Mouse (Mus musculus) right cerebral cortex, postnatal 4 days (tissue): Measurements from ENCODE around the gene B230217C12Rik.
"Not testable (repeated sequence)": the region's sequence is repeated elsewhere in the genome, so short reads cannot be mapped to it uniquely, and the experiment has no call there.

Experiments
- DNase-seq: peaks from one replicate; pipeline ENCODE4 v3.0.0-alpha.2; 2022

Gene B230217C12Rik

DNA sequence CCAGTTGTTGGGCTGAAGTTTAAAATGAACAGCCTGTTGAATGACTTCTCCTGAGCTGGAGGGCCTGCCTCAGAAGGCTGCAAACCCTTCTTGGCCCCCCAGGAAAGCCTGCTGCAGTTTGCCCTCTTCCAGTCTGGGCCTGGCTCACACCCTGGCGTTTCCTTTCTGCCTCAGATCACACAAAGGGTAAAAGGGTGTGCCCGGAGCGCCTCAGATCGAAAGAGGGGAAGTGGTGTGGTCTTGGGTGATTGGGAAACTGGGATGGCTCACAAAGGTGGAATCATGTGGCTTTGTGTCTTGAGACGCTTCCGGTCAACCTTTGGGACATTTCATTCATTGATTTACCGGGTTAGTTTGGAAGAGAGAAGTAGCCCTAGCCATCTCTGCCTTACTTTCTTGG lies 14.2 kb upstream of the B230217C12Rik start:
- no peak for DNase-seq

- no peak for DNase-seq
Measured at GRCm38 (mm10) chr11:97827654-97828053, 12.9 kb upstream of the B230217C12Rik start.

- no peak for DNase-seq
Measured at GRCm38 (mm10) chr11:97829365-97829764, 11.2 kb upstream of the B230217C12Rik start.

DNA sequence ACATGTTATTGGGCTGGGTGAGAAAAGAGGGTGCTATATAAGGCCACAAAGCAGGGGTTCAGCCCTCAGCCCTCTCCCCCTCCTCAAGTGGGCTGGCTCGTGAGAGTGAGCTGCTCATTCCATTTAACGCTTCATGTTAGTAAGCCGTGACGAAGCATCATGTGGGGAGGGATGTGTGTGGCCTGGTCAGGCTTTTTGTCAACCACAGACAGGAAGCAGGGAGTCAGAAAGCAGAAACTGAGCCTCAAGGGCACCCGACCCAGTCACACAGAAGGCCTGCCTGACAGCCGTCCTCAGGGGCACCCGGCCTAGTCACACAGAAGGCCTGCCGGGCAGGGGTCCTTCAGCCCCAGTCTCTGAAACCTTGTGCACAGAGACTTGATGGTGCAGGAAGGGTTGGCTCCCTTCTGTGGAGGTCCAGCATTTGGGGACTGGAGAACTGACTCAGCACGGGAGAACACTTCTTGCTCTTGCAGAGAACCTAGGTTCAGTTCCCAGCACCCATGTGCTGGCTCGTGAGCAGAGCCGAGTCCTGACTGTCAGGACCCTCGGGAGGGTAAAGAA lies 10.6 kb upstream of the B230217C12Rik start:
- DNase-seq = no peak

DNA sequence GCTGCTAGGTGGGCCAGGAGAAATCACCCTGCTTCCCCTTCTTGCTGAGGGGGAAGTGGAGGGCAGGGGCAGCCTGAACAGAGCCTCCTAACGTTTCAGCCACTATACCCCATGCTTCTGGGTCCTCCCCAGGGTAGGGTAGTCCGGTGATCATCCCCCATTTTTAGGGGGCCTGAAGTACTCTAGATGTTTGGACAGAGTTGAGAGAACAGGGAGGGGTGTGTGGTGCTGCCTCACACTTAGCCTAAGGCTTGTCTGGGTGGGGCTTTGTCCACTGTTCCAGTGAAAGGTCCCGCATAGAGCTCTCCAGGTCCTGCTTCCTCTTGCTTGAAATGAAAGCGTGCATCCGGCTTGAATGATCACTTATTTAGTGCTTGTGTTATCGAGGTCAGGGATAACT lies 10.1 kb upstream of the B230217C12Rik start:
- no peak for DNase-seq

- no peak for DNase-seq
Measured at GRCm38 (mm10) chr11:97832001-97832400, 8.6 kb upstream of the B230217C12Rik start.

- no peak for DNase-seq
Measured at GRCm38 (mm10) chr11:97833352-97833751, 7.2 kb upstream of the B230217C12Rik start.

DNA sequence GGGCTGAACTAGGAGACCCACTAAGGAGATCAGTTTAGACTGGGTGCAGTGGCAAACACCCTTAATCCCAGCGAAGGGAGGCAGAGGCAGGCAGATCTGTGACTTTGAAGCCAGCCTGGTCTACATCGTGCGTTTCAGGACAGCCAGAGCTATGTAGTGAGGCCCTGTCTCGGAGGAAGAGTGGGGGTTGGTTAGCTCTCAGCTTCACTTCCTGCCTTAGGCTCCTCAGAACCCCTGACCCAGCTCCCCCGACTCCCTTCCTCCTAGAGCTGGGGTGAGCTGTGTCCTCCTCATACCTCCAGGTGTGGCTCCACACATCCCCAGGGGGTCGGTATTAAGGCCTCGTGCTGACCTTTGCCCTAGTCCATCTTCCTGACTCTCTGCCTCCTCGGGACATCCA lies 4.0 kb upstream of the B230217C12Rik start:
- no peak for DNase-seq

DNA sequence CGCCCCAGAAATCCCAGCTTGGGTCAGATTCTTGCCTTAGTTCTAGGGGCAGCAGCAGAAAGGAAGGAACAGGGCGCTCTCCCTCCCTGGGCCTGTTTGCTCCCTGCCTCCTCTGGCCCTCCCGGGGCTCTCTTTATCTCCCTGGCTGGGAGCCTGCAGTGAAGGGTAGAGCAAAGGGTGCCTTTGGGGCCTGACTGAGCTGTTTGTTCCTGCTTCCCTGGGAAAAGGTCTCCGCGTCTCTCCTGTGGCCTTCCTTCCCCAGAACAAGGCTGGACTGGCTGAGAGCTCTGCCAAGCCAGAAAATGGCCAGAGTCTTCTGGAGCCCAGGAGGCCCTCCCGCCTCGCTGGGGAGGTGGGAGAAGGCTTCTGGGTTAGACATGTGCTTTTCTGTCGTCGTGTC lies 3.5 kb upstream of the B230217C12Rik start:
- not testable (repeated sequence) for DNase-seq

DNA sequence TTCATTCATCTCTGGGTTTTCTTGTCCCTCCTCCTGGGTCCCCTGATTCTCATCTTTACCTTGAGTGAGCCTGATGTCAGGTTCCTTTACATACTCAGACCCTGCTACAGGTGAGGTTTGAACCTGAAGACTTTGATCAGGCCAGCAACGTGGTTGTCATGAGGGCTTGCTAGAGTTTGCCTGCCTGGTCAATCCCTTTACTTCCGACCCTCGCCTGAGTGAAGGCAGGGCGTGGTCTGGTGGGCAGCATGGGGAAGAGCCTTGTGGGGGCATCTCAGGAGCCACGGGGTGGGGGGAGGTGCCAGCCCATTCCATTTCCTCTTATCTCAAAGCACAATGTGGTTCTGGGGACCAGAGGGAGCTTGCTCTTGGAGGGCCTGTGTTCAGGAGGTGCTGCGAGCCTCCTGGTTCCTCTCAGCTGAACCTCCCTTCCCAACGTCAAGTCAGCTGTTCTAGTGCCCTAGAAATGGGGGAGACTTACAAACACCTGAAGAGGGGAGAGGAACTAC lies 2.9 kb upstream of the B230217C12Rik start:
- no peak for DNase-seq

DNA sequence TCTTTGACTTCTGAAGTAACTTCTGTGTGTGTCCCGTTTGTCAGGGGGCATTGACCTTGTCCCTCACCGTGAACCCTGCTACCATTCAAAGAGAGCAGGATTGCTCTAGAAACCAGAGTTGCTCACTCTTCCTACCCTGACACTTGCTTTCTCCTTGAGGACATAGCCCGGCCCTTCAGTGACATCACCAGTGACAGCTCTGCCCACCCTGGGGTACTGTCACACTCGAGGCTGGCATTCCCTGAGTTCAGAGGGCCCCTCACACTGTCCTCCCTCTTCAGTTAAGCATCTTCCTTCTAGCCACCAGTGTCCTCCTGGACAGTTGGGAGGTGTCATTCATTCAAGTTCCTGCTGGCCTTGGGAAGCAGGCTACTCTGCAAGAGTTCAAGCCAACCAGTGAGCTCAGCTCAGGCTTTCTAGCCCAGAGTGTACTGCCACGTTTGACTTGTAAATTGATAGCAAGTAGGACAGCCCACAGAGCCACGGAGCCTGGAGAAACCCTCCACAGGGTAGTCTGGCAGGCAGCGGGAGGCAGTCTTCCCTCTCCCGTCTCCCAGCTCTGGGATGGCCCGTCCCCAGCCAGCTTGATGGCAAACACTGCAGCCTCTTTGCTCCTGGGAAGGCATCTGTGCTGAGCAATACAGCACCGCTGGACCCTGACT lies 1.7 kb upstream of the B230217C12Rik start:
- no peak for DNase-seq

GRCm38 (mm10) chr11:97839441-97840134 lies 992 bp upstream of the B230217C12Rik start:
- DNase-seq = no peak

DNA sequence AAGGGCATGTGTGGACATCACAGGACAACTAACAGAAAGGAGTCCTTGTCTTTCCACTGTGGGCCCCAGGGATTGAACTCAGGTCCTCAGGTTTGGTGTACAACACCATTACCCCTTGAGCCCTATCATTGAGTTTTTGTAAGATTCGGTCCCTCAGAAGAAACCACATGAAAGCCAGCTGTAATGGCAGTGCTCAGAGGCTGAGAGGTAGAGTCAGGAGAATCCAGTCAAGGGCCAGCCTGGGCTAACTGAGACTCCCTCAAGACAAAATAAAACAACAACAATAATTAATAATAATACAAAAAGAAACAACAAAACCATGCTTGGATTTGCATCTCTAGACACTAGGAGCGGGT lies 467 bp upstream of the B230217C12Rik start:
- no peak for DNase-seq

- peak; percentile 76 for DNase-seq
Measured at GRCm38 (mm10) chr11:97840991-97841661, 546 bp downstream of the B230217C12Rik start.

- no peak for DNase-seq
Measured at GRCm38 (mm10) chr11:97842001-97842400, 1.4 kb downstream of the B230217C12Rik start.

DNA sequence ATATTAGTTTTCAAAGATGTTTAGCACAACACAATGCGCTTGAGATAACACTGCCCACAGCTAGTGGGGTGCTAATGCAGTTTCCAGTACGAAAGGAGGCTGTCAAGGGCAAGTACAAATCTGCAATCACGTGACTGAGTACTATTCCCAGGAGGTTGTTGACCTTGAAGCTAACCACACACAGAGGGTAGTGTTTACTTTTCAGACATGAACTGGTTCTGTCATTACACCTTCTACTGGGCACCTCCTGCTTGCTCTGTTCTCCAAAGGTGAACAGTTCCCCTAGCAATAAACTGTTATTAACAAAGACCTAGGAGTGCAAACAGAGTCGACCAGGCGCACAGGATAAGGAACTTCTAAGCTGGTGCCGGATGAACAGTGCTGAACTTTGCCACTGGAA lies 9.8 kb downstream of the B230217C12Rik start:
- no peak for DNase-seq

DNA sequence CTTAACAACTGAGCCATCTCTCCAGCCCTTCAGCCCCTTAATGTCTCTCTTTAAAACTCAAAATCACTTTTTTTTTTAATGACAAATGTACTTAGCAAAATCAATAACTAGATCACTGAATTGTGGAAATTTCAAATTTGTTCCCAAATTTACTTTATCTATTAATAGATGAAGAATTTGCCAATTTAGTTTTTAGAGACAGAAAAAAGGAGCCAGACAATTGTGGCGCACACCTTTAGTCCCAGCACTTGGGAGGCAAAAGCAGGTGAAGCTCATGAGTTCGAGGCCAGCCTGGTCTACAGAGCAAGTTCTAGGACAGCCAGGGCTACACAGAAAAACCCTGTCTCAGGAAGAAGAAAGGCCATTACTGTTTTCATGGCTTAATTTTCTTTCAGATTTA lies 11.0 kb downstream of the B230217C12Rik start:
- DNase-seq = no peak

DNA sequence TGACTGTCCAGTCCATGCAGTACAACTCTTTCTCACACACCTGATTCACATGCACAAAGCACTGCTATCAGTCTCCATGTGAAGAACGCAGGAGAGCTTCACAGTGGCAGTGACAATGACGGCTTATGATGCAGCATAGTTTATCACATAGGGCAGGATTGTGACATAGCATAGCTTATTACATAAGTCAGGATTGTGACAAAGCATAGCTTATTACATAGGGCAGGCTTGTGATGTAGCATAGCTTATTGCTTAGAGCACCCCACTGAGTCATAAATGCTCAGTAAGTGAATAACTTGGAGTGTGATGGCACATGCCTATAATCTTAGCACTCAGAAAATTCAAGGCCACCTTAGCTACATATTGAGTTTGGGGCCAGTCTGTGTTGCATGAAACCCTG lies 14.9 kb downstream of the B230217C12Rik start:
- no peak for DNase-seq

- DNase-seq = no peak
Measured at GRCm38 (mm10) chr11:97862148-97862547, 21.6 kb downstream of the B230217C12Rik start.

- DNase-seq = no peak
Measured at GRCm38 (mm10) chr11:97865421-97865820, 24.8 kb downstream of the B230217C12Rik start.

GRCm38 (mm10) chr11:97866091-97866888 lies 25.7 kb downstream of the B230217C12Rik start:
- no peak for DNase-seq

DNA sequence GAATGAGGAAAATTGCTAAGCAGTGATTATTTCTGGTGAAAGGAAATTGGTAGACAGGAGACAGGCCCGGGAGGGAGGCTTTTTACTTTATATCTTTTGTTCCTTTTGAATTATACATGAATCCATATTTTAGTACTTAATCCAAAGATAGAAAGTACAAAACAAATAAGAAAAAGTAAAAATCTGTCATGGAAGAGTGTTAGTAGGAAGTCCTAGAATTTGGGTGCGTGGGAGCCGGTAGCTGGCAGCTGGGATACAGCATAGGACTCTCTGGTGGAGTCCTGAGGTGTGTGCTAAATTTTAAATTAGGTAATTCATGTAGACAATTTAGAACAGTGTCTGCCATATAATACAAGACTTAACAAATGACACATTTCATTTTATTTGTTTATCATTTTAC lies 27.0 kb downstream of the B230217C12Rik start:
- no peak for DNase-seq

- DNase-seq = not testable (repeated sequence)
Measured at GRCm38 (mm10) chr11:97872378-97872777, 31.8 kb downstream of the B230217C12Rik start.
